In genomic region chr10:7043896-7044295, GRCm38 (mm10) we compare ENCODE assay signal across 18 mouse cellular contexts. TPM values are rescaled to one million over a fixed set of nuclear protein-coding genes. Genes with fewer than 3 reads are reported as not detected.
"Had no signal": no experiment of that assay in that cellular context is flagged by ENCODE, and none has a peak within 500 bp of the region (broad histone marks: within the 10 kb centered on the region; RNA-seq: fewer than 3 reads in every experiment).

No protein-coding gene starts in this region.

- DNase-seq: lung, adult 18-20 months; lung, embryonic 14.5 days; lung, postnatal 10 days; lung, postnatal 4 days; retina, postnatal 1 day; right cerebral cortex, adult 18-20 months; right cerebral cortex, postnatal 25 days; right cerebral cortex, postnatal 4 days; spleen, adult 18-20 months; thymus, adult 18-20 months; thymus, postnatal 14 days; thymus, postnatal 36 days had no signal

- H3K4me2 ChIP-seq: lung, embryonic 14.5 days; midbrain, embryonic 13.5 days; neural tube, embryonic 13.5 days; neural tube, embryonic 15.5 days had no signal

- H3K9ac ChIP-seq: lung, embryonic 14.5 days; midbrain, embryonic 13.5 days; neural tube, embryonic 13.5 days; neural tube, embryonic 15.5 days had no signal

- H3K27ac ChIP-seq: midbrain, embryonic 10.5 days; midbrain, embryonic 13.5 days; neural tube, embryonic 13.5 days; neural tube, embryonic 15.5 days had no signal

- H3K36me3 ChIP-seq: midbrain, embryonic 10.5 days; midbrain, embryonic 13.5 days; neural tube, embryonic 13.5 days; neural tube, embryonic 15.5 days had no signal

- H3K4me1 ChIP-seq: midbrain, embryonic 10.5 days; midbrain, embryonic 13.5 days; neural tube, embryonic 13.5 days had no signal

- H3K4me3 ChIP-seq: midbrain, embryonic 10.5 days; midbrain, embryonic 13.5 days; myocyte; neural tube, embryonic 13.5 days; neural tube, embryonic 15.5 days had no signal

- H3K27me3 ChIP-seq: midbrain, embryonic 13.5 days; neural tube, embryonic 13.5 days; neural tube, embryonic 15.5 days had no signal

- ATAC-seq: midbrain, embryonic 13.5 days; midbrain, embryonic 16.5 days had no signal

- H3K9me3 ChIP-seq: midbrain, embryonic 10.5 days; midbrain, embryonic 13.5 days; neural tube, embryonic 13.5 days; neural tube, embryonic 15.5 days had no signal

RNA-seq across cellular contexts. Expression of gene Ipcef1, which starts 8.4 kb away (rescaled TPM):
- polyA plus RNA-seq: myocyte had no signal
